Mouse (Mus musculus) heart, adult 10 weeks (tissue): ENCODE measurements around the gene Cdc34. TPM values are rescaled to one million over a fixed set of nuclear protein-coding genes. Genes with fewer than 3 reads are reported as not detected.

Experiments
- polyA plus RNA-seq: library from polyadenylated mRNA; stranded (reverse); fragments of 350-450 nt; fragmentation: Illumina TruSeq; extraction: RNeasy Lipid Tissue Mini Kit (QIAGEN cat#74804); gene quantifications from one replicate; pipeline ENCODE4 v1.2.3, GENCODE M21; 2014; ENCODE audit warnings: low read depth, low replicate concordance

Gene Cdc34
- polyA plus RNA-seq = 255 TPM

DNA sequence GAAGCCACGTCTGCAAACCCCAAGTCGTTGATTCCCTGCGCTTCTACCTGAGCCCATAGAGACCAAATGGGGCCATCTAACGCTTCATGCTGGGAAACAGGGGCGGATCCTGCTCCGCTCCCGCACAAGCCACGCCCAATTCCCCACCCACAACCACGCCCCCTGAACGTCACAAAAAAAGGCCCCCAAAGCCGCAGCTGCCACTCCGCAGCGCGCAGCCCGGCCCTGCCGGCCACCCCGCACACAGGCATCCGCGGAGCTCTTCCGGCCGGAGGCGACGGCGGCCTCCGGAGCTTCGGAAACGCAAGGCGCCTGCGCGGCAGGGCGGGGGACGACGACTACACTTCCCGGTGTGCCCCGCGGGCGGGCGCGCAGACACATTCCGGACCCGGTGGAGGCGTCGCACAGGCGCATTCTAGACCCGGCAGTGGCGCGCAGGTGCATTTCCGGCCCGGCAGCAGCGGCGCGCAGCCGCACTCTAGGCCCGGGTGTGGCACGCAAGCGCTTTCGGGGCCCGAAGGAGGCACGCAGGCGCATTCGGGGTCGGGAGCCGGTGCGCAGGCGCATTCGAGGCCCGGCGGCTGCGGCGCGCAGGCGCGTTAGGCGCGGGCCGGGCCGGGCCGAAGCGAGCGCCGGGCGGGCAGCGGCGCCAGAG is at the start of gene Cdc34:
Gene Cdc34, plus strand, starts transcription at position 605 of the 655 bp plus-strand sequence.

DNA sequence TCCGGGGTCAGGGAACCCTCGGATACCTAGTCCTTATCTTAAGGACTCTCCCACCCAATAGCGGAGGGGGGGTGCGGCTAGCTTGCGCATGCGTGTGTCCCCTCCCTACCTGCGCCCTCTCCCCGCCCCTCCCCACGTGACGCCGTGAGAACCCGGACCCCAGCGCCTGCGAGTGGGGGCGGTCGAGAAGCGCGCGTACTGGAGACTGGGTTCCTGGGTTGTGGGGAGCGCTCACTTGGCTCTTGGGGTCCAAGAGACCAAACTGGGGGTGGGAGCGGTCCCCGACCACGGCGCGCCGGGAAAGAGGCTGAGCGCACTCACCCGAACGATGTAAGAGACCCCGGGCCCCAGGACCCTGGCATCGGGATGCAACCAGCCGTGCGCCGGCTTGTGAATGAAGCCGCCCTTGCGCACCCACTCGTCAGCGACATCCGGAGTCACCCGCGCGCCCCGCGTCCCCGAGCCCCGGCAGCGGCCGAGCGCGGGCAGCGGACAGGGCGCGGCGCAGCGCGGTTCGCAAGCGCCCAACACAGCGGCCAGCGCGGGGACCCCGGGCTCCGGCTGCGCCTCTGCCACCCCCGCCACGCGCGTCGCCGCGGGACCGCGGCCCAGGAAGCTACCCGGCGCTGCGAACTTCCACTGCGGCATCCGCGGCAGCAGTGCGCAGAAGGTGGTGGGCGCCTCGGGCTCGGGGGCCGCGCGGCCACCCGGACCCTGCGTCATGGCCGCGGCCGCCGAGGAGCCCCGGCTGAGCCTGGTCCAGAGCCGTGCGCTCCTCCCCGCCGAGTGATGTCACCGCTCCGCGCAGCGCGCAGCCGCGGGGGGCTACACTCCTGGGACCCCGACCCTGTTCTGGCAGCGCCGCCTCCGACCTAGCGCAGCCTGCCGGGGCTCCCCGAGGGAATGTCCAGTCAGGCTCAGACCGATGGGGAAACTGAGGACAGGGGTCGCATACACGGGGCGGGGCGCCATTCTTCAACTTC is 44.6 kb upstream of the Cdc34 start, which contains the start of gene Shc2:
Gene Shc2, minus strand, starts transcription at position 791 of the 983 bp plus-strand sequence.

DNA sequence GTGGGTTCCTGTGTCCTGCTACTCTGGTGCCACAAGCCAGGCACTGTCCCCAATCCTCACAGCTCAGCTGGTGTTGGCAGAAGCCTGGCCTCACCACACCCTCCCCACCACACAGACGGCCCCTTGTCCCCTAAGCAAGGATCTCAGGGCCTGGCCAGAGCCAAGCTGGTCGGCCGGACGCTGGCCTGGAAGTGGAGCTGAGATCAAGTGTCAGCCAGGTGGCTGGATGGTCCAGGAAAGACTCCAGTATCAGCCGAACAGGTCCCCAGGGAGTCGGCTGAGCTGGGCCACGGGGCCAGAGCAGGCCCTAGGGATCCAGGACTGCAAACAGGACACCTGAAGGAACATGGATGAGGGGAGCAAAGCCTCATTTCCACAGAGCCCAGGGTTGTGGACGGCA is 36.3 kb upstream of the Cdc34 start, which contains the start of gene Odf3l2:
Gene Odf3l2, minus strand, starts transcription at position 28 of the 400 bp plus-strand sequence.

GRCm38 (mm10) chr10:79664131-79664665 is 17.8 kb upstream of the Cdc34 start, which contains the start of gene Madcam1:
Gene Madcam1 (plus strand): TSS chr10:79664559.

DNA sequence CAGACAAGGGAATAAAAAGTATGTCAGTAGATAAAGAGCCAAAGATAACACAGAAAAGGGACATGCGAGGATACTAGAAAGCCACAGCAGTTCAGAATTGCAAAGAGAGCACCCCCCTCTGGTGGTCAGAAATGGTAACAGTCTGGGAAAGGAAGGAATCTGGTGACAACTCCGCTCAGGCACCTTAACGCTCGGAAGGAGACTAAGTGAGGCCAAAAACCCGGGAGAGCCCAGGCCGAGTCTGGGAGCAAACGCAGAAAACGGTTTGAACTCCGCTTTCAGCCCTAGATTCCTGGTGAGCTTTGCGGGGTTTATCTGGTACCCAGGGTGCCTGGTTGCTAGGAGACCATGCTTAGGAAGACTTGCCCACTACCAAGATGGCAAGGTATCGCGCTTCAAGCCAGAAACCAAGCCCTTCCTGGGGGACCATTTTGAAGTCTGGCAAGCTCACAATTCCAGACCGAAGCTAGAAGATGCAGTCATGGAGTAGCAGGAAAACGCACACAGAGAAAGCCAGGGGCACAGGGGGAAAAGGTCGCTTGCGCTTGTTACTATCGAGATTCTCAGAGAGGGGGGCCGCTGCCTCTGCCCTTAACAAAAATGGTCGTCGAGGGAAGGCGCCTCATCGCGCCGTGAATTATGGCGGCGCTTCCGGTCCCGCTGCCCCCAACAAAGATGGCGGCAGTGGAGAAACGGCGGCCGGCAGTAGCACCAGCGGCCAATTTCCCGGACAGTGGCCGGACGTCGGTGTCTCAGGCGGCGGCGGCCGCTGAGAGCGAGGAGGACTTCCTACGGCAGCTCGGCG is 13.0 kb upstream of the Cdc34 start, which contains the start of gene Tpgs1:
Gene Tpgs1, plus strand, starts transcription at position 599 of the 805 bp plus-strand sequence.

DNA sequence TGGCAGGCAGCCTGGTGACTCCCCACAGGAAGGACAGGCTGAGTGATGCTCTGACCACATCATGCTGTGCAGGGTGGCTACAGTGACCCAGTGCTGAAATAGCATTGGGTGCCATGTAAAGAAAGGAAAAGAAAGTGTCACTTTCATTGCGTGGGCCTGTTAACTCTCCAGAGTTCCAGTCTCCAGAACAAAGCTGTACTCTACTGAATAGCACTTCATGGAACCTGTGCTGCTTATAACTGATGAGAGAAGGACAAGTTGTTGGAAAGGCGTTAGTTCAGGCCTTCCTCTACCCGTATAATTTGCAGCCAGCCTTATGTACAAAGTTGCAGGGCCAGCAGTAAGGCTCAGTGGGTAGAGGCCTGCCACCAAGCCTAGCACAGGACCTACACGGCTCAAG is 6.7 kb downstream of the Cdc34 start, which contains the start of gene Gzmm:
Gene Gzmm, plus strand, starts transcription at position 301 of the 400 bp plus-strand sequence.

DNA sequence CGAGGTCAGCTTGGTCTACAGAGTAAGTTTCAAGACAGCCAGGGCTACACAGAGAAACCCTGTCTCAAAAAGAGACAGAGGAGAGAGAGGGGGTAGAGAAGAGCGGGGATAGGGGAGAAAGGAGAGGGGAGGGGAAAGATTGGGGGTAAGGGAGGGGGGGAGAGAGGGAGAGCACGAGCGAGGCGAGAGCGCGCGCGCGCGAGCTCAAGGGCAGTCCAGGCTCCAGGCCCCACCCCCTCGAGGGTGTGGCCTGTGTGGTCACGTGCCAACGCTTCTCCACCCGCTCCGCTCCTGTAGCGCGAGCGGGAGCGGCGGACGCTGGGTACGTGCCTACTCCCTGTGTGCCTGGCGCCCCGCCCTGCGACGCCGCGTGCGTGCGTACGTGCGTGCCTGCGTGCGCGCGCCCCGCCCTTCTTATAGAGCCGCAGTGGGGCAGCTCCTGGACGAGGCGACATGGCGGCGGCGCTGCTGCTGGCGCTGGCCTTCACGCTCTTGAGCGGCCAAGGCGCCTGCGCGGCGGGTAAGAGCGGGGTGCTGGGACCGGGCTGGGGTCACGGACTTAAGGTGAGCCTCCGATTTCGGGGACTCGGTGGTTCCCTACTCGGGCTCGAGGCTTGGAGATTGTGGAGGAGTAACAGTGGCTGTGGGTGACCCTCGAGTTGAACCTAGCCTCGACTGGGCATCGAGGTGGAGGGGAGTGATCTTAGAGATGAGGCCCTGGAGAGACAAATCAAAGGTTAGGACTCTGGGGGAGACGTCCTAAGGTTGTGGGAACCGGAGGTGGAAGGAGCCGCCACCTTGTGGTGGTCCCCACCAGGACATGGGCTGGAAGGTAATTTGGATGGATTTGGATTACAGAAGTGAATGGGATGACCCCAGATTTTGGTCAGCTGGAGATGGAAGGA is 22.3 kb downstream of the Cdc34 start, which contains the start of gene Bsg:
Gene Bsg, plus strand, starts transcription at position 427 of the 905 bp plus-strand sequence.

DNA sequence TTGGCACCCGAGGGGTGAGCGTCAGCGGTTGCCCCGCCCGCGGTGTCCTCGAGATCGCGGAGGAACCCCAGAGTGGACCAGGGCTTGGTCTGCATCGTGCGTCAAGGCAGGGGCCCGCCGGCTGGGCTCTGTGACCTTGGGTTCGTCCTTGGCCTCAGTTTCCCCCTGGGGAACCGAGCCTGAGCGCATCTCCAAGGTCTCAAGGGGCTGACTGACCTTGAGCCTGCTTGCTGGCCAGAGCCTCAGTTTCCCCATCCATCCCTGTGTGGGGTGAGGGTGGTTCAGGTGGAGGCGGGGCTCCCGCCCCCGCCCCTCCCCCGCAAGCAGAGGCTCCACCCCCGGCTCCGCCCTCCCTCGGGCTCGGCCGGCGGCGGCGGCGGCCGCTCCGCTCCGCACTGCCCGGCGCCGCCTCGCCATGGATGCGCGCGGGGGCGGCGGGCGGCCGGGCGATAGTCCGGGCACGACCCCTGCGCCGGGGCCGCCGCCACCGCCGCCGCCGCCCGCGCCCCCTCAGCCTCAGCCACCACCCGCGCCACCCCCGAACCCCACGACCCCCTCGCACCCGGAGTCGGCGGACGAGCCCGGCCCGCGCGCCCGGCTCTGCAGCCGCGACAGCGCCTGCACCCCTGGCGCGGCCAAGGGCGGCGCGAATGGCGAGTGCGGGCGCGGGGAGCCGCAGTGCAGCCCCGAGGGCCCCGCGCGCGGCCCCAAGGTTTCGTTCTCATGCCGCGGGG is 34.4 kb downstream of the Cdc34 start, which contains the start of gene Hcn2:
Gene Hcn2, plus strand, starts transcription at position 381 of the 734 bp plus-strand sequence.

Other genes starting within 250 kb of the Cdc34 start
- not detected for gene Vmn2r83, start 213.5 kb upstream of the Cdc34 start, polyA plus RNA-seq
- gene Plpp2, start 148.4 kb upstream of the Cdc34 start, polyA plus RNA-seq = 3.2 TPM
- 14.6 TPM for gene Mier2, start 127.0 kb upstream of the Cdc34 start, polyA plus RNA-seq
- gene Theg, start 94.9 kb upstream of the Cdc34 start, polyA plus RNA-seq = not detected
- not detected for gene C2cd4c, start 68.2 kb upstream of the Cdc34 start, polyA plus RNA-seq
- gene Shc2, start 44.3 kb upstream of the Cdc34 start, polyA plus RNA-seq = 2.7 TPM
- not detected for gene Odf3l2, start 36.5 kb upstream of the Cdc34 start, polyA plus RNA-seq
- not detected for gene Madcam1, start 17.6 kb upstream of the Cdc34 start, polyA plus RNA-seq
- 15.6 TPM for gene Tpgs1, start 12.8 kb upstream of the Cdc34 start, polyA plus RNA-seq
- 9.9 TPM for gene Gzmm, start 6.8 kb downstream of the Cdc34 start, polyA plus RNA-seq
- 2,003 TPM for gene Bsg, start 22.3 kb downstream of the Cdc34 start, polyA plus RNA-seq
- gene Hcn2, start 34.4 kb downstream of the Cdc34 start, polyA plus RNA-seq = 13.4 TPM
- 44.1 TPM for gene Polrmt, start 64.4 kb downstream of the Cdc34 start, polyA plus RNA-seq
- not detected for gene Fgf22, start 72.9 kb downstream of the Cdc34 start, polyA plus RNA-seq
- 22.6 TPM for gene Rnf126, start 84.8 kb downstream of the Cdc34 start, polyA plus RNA-seq
- gene Fstl3, start 95.1 kb downstream of the Cdc34 start, polyA plus RNA-seq = 8.3 TPM
- not detected for gene Prss57, start 108.8 kb downstream of the Cdc34 start, polyA plus RNA-seq
- 53.4 TPM for gene Palm, start 111.4 kb downstream of the Cdc34 start, polyA plus RNA-seq
- 0.99 TPM for gene Misp, start 138.8 kb downstream of the Cdc34 start, polyA plus RNA-seq
- 38.6 TPM for gene Ptbp1, start 172.2 kb downstream of the Cdc34 start, polyA plus RNA-seq
- gene Prtn3, start 192.3 kb downstream of the Cdc34 start, polyA plus RNA-seq = not detected
- gene Plppr3, start 192.4 kb downstream of the Cdc34 start, polyA plus RNA-seq = 0.34 TPM
- gene Elane, start 204.1 kb downstream of the Cdc34 start, polyA plus RNA-seq = not detected
- gene Cfd, start 208.7 kb downstream of the Cdc34 start, polyA plus RNA-seq = 72.1 TPM
- 25.5 TPM for gene Med16, start 226.7 kb downstream of the Cdc34 start, polyA plus RNA-seq
- not detected for gene Gm26602, start 228.7 kb downstream of the Cdc34 start, polyA plus RNA-seq
- 0.55 TPM for gene Kiss1r, start 234.8 kb downstream of the Cdc34 start, polyA plus RNA-seq
- gene R3hdm4, start 239.0 kb downstream of the Cdc34 start, polyA plus RNA-seq = 70.4 TPM
- 1.1 TPM for gene Arid3a, start 244.8 kb downstream of the Cdc34 start, polyA plus RNA-seq